Mouse (Mus musculus) hindbrain, embryonic 11.5 days (tissue): Measurements from ENCODE around the gene Myo19. TPM values are rescaled to one million over a fixed set of nuclear protein-coding genes. Genes with fewer than 3 reads are reported as not detected.
A peak's percentile ranks its signal among the peaks of the same experiment; 100 is the strongest.

Experiments used
- ATAC-seq: fragments of 200-750 bp; cut with Nextera tagmentation; 2 replicates; pipeline ENCODE4 v1.8.0; 2017; ENCODE audit warnings: mild to moderate bottlenecking, moderate TSS enrichment, moderate library complexity; ENCODE audit not compliant: low FRiP score
- DNase-seq: peaks from one replicate; pipeline ENCODE4 v3.0.0-alpha.2; 2015; ENCODE audit warnings: low spot score
- H3K27ac ChIP-seq: fragments of 300-500 bp; sonication (generic); 2 replicates; pipeline ENCODE4 v1.5.1; 2014; ENCODE audit warnings: mild to moderate bottlenecking, low read depth, low read length
- H3K27me3 ChIP-seq: fragments of 300-500 bp; sonication (generic); 2 replicates; pipeline ENCODE4 v1.6.1; 2014; ENCODE audit warnings: mild to moderate bottlenecking, low read length, moderate library complexity, mixed read lengths; ENCODE audit not compliant: control insufficient read depth, insufficient read depth
- H3K36me3 ChIP-seq: fragments of 300-500 bp; sonication (generic); 2 replicates; pipeline ENCODE4 v1.6.1; 2014; ENCODE audit warnings: mild to moderate bottlenecking, low read length, moderate library complexity, mixed read lengths; ENCODE audit not compliant: control insufficient read depth, insufficient read depth
- H3K4me1 ChIP-seq: fragments of 300-500 bp; sonication (generic); replicated peaks from 2 replicates; pipeline ENCODE4 v1.6.1; 2014; ENCODE audit warnings: low read length, mixed read lengths; ENCODE audit not compliant: control insufficient read depth, insufficient read depth
- H3K4me2 ChIP-seq: fragments of 300-500 bp; sonication (generic); replicated peaks from 2 replicates; pipeline ENCODE4 v1.6.1; 2014; ENCODE audit warnings: mild to moderate bottlenecking, low read depth, low read length
- H3K4me3 ChIP-seq: fragments of 300-500 bp; sonication (generic); 2 replicates; pipeline ENCODE4 v1.5.1; 2014; ENCODE audit warnings: low read depth, low read length
- H3K9ac ChIP-seq: fragments of 300-500 bp; sonication (generic); 2 replicates; pipeline ENCODE4 v1.6.1; 2014; ENCODE audit warnings: low read depth, low read length
- H3K9me3 ChIP-seq: fragments of 300-500 bp; sonication (generic); 2 replicates; pipeline ENCODE4 v1.6.1; 2016; ENCODE audit warnings: low read length; ENCODE audit not compliant: control insufficient read depth
- WGBS: fragments of 180-500 bp; shearing (Covaris S2); extraction: QIAGEN DNeasy Blood & Tissue Kit; methylation state at CpG from one replicate; pipeline ENCODE4 v1.1.7; 2014; 5-methylcytosine and 5-hydroxymethylcytosine counted together
- polyA plus RNA-seq: library from polyadenylated mRNA; unstranded; fragments of >200 nt; fragmentation: Nextera tagmentation; extraction: Ambion mirVana; gene quantifications from 2 replicates; pipeline ENCODE4 v1.2.1, GENCODE M21; 2014

Myo19 gene
- polyA plus RNA-seq, result 7.2 and 7.7 TPM in 2 replicates

DNA sequence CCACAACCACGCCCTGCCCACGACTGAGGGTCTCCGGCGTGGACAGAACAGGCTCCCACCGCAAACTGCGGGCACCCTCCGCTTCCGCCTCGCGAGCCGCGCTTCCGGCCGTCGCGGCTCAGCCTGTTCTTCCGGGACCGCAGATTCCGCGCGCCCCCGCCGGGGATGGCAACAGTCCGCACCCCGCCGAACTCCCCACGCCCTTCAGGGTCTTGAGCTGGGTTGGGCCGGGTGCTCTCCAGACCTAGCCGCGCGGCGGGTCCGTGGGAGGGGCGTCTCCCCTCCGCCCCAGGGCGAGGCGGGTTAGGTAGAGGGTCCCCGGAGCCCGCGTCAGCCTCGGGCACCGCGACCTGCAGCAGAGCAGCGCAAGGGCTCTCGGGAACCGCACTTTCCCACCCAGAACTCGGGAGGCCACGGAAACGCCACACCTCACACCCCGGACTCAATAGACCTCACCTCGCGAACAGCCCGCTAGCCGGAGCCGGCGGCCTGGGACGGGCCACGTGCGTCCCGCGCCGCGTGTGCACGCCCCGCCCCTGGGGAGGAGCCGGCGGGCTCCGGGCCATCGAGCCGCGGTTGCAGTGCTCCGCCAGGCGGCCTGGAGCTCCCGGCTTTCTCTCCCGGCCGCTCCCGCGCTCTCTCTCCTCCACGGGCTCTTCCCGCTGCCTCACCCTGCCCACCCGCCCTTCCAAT, at the start of gene Myo19, which contains the start of gene Pigw:
Myo19 (plus strand) TSS at position 377 of the 693 bp plus-strand sequence.
Pigw (minus strand) TSS at position 514 of the 693 bp plus-strand sequence.
- Histone ChIP-seq H3K4me1 (peaks cover 3% of the 10 kb centered on the region; the same call in 1 of the 2 replicates), H3K4me2 (peak within 1 kb of the TSS; percentile 84), H3K27ac (peak within 1 kb of the TSS; percentile 84), H3K36me3 (no peaks in the 10 kb centered on the region), H3K9me3 (no peaks in the 10 kb centered on the region), H3K27me3 (no peaks in the 10 kb centered on the region), H3K9ac (peak within 1 kb of the TSS; percentile 89), H3K4me3 (peak within 1 kb of the TSS; percentile 84)
- ATAC-seq (peak; percentile 95), DNase-seq (peak; percentile 88)
- WGBS, result under 1% methylated on average over 72 of the region's 81 CpGs

- Histone ChIP-seq H3K4me3 (no peak overlapping the region), H3K4me2 (no peak overlapping the region), H3K27me3 (no peaks in the 10 kb centered on the region), H3K9me3 (no peaks in the 10 kb centered on the region), H3K9ac (no peak overlapping the region), H3K27ac (no peak overlapping the region), H3K36me3 (0 out of 2 replicates have a peak, but pooled peaks cover under 1% of the 10 kb centered on the region), H3K4me1 (no peaks in the 10 kb centered on the region)
- 88% methylated on average over 2 of the region's 2 CpGs for WGBS
- DNase-seq (no peak), ATAC-seq (no peak)
Measured at GRCm38 (mm10) chr11:84839330-84839729, 40.6 kb upstream of the Myo19 start.

GRCm38 (mm10) chr11:84846741-84847474, 33.0 kb upstream of the Myo19 start:
- ATAC-seq, result no peak
- Histone ChIP-seq H3K9me3 (no peaks in the 10 kb centered on the region), H3K36me3 (no peaks in the 10 kb centered on the region; the same call in 1 of the 2 replicates), H3K9ac (no peak overlapping the region), H3K27me3 (no peaks in the 10 kb centered on the region), H3K4me3 (no peak overlapping the region), H3K27ac (no peak overlapping the region), H3K4me1 (no peaks in the 10 kb centered on the region), H3K4me2 (no peak overlapping the region)
- WGBS, result 94% methylated on average over 15 of the region's 15 CpGs
- no peak for DNase-seq

- DNase-seq (no peak), ATAC-seq (no peak)
- no peaks in the 10 kb centered on the region for H3K9me3 ChIP-seq
- WGBS, result 88% methylated on average over 7 of the region's 7 CpGs
- H3K4me3 ChIP-seq, result no peak overlapping the region
- H3K36me3 ChIP-seq, result no peaks in the 10 kb centered on the region; the same call in 1 of the 2 replicates
- H3K9ac ChIP-seq, result no peak overlapping the region
- H3K4me2 ChIP-seq, result no peak overlapping the region
- H3K27me3 ChIP-seq, result no peaks in the 10 kb centered on the region
- H3K4me1 ChIP-seq, result no peaks in the 10 kb centered on the region
- no peak overlapping the region for H3K27ac ChIP-seq
Measured at GRCm38 (mm10) chr11:84847475-84848090, 32.4 kb upstream of the Myo19 start.

- ATAC-seq, result no peak
- 0 out of 2 replicates have a peak, but pooled peaks cover 4% of the 10 kb centered on the region for H3K36me3 ChIP-seq
- WGBS, result 97% methylated on average over 6 of the region's 6 CpGs
Measured at GRCm38 (mm10) chr11:84855285-84855684, 24.7 kb upstream of the Myo19 start.

GRCm38 (mm10) chr11:84865268-84865667, 14.7 kb upstream of the Myo19 start:
- H3K9ac ChIP-seq, result no peak overlapping the region
- WGBS, result 75% methylated on average over 2 of the region's 2 CpGs
- H3K27ac ChIP-seq, result no peak overlapping the region

More at GRCm38 (mm10) chr11:84855285-84855684, 24.7 kb upstream of the Myo19 start:
- no peak overlapping the region for H3K9ac ChIP-seq
- H3K27ac ChIP-seq, result no peak overlapping the region
- H3K27me3 ChIP-seq, result no peaks in the 10 kb centered on the region
- no peaks in the 10 kb centered on the region for H3K9me3 ChIP-seq
- no peak overlapping the region for H3K4me2 ChIP-seq
- no peak overlapping the region for H3K4me3 ChIP-seq
- no peaks in the 10 kb centered on the region for H3K4me1 ChIP-seq
- no peak for DNase-seq

DNA sequence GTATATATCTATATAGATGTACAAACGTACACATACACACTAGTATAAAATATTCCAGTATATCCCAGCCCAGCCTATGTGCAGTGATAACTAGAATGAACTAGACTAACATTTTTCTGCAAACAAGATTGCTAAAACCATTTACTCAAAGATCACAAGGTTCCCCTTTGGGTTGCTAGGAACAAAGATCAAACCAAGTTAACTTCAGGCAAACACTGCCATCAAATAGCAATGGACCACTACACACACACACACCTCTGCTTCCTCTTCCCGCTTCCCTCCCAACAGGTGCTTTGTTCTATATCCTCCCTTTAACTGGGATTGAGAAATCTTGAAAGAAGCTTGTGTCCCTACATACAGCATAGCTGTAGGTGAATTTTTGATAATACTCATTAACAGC, 12.4 kb upstream of the Myo19 start:
- H3K4me2 ChIP-seq, result no peak overlapping the region
- H3K9me3 ChIP-seq, result no peaks in the 10 kb centered on the region
- H3K27me3 ChIP-seq, result no peaks in the 10 kb centered on the region
- 93% methylated on average over 2 of the region's 2 CpGs for WGBS
- ATAC-seq (no peak), DNase-seq (no peak)
- H3K36me3 ChIP-seq, result no peaks in the 10 kb centered on the region
- H3K27ac ChIP-seq, result no peak overlapping the region
- no peaks in the 10 kb centered on the region; the same call in 1 of the 2 replicates for H3K4me1 ChIP-seq
- H3K9ac ChIP-seq, result no peak overlapping the region
- H3K4me3 ChIP-seq, result no peak overlapping the region

More at GRCm38 (mm10) chr11:84865268-84865667, 14.7 kb upstream of the Myo19 start:
- Histone ChIP-seq H3K4me3 (no peak overlapping the region), H3K9me3 (no peaks in the 10 kb centered on the region), H3K4me2 (no peak overlapping the region), H3K27me3 (no peaks in the 10 kb centered on the region), H3K36me3 (no peaks in the 10 kb centered on the region), H3K4me1 (no peaks in the 10 kb centered on the region; the same call in 1 of the 2 replicates)
- ATAC-seq (no peak), DNase-seq (no peak)

GRCm38 (mm10) chr11:84868786-84869259, 11.1 kb upstream of the Myo19 start:
- H3K9me3 ChIP-seq, result no peaks in the 10 kb centered on the region
- no peak for ATAC-seq
- H3K27me3 ChIP-seq, result no peaks in the 10 kb centered on the region
- H3K4me3 ChIP-seq, result peak overlapping the region; percentile 95
- no peaks in the 10 kb centered on the region; the same call in 1 of the 2 replicates for H3K4me1 ChIP-seq
- peak overlapping the region; percentile 91 for H3K9ac ChIP-seq
- H3K36me3 ChIP-seq, result no peaks in the 10 kb centered on the region
- H3K4me2 ChIP-seq, result peak overlapping the region; percentile 89
- peak; percentile 10 for DNase-seq
- 0 out of 2 replicates have a peak overlapping the region, but pooled peaks have one; percentile 94 for H3K27ac ChIP-seq
- 23% methylated on average over 7 of the region's 7 CpGs for WGBS
